Mouse (Mus musculus) limb, embryonic 14.5 days (tissue): ENCODE measurements around the gene Mpi. TPM values are rescaled to one million over a fixed set of nuclear protein-coding genes. Genes with fewer than 3 reads are reported as not detected.
A peak's percentile ranks its signal among the peaks of the same experiment; 100 is the strongest.

Experiments used
- ATAC-seq: fragments of 200-750 bp; cut with Nextera tagmentation; 2 replicates; pipeline ENCODE4 v1.8.0; 2017; ENCODE audit warnings: low read depth, moderate number of reproducible peaks, moderate TSS enrichment; ENCODE audit not compliant: low FRiP score
- DNase-seq: peaks from one replicate; pipeline ENCODE4 v3.0.0-alpha.2; 2015; ENCODE audit warnings: low spot score
- H3K27ac ChIP-seq: fragments of 300-500 bp; sonication (generic); replicated peaks from 2 replicates; pipeline ENCODE4 v1.5.1; 2014; ENCODE audit warnings: low read depth, mild to moderate bottlenecking, low read length, moderate library complexity, mixed read lengths
- H3K27me3 ChIP-seq: fragments of 300-500 bp; sonication (generic); 2 replicates; pipeline ENCODE4 v1.6.1; 2014; ENCODE audit warnings: low read length, mixed read lengths; ENCODE audit not compliant: control insufficient read depth, insufficient read depth
- H3K36me3 ChIP-seq: fragments of 300-500 bp; sonication (generic); 2 replicates; pipeline ENCODE4 v1.6.1; 2014; ENCODE audit warnings: mild to moderate bottlenecking, low read length, moderate library complexity, mixed read lengths; ENCODE audit not compliant: control insufficient read depth, insufficient read depth
- H3K4me1 ChIP-seq: fragments of 300-500 bp; sonication (generic); 2 replicates; pipeline ENCODE4 v1.6.1; 2014; ENCODE audit warnings: antibody characterized with exemption, low read length, mixed read lengths; ENCODE audit not compliant: control insufficient read depth, insufficient read depth
- H3K4me2 ChIP-seq: fragments of 300-500 bp; sonication (generic); replicated peaks from 2 replicates; pipeline ENCODE4 v1.6.1; 2014; ENCODE audit warnings: low read depth, mild to moderate bottlenecking, low read length, moderate library complexity; ENCODE audit not compliant: severe bottlenecking
- H3K4me3 ChIP-seq: fragments of 300-500 bp; sonication (generic); replicated peaks from 2 replicates; pipeline ENCODE4 v1.5.1; 2014; ENCODE audit warnings: low read length
- H3K9ac ChIP-seq: fragments of 300-500 bp; sonication (generic); 2 replicates; pipeline ENCODE4 v1.6.1; 2014; ENCODE audit warnings: mild to moderate bottlenecking, low read depth, low read length, moderate library complexity; ENCODE audit not compliant: severe bottlenecking
- H3K9me3 ChIP-seq: fragments of 300-500 bp; sonication (generic); 2 replicates; pipeline ENCODE4 v1.6.1; 2016; ENCODE audit warnings: low read length; ENCODE audit not compliant: control insufficient read depth
- POLR2A ChIP-seq: fragments of 200-500 bp; IDR thresholded peaks from 2 replicates; pipeline ENCODE4 v1.8.0; 2012; ENCODE audit warnings: inconsistent platforms, mild to moderate bottlenecking, moderate library complexity, borderline replicate concordance; ENCODE audit not compliant: insufficient read depth, insufficient read length; ENCODE audit errors: extremely low read depth
- WGBS: fragments of 180-500 bp; shearing (Covaris S2); extraction: QIAGEN DNeasy Blood & Tissue Kit; methylation state at CpG from one replicate; pipeline ENCODE4 v1.1.7; 2014; 5-methylcytosine and 5-hydroxymethylcytosine counted together
- polyA plus RNA-seq, 2 experiments: library from polyadenylated mRNA; depleted of rRNA in 1 of 2; stranded (reverse) in 1 of 2; unstranded in 1 of 2; fragments of >200 nt; fragmentation: Nextera tagmentation in 1 of 2; extraction: Ambion mirVana in 1 of 2; gene quantifications; 2 replicates each; pipeline versions ENCODE4 v1.2.1 to v1.2.3; 2012 to 2014

Mpi gene
- polyA plus RNA-seq, 2 experiments = 34.4 to 51.0 TPM

GRCm38 (mm10) chr9:57561711-57562099 lies 9.1 kb upstream of the Mpi start:
- Histone ChIP-seq H3K4me3 (peak overlapping the region; percentile 69), H3K9ac (peak overlapping the region; percentile 66; the same call in 1 of the 2 replicates), H3K36me3 (no peaks in the 10 kb centered on the region), H3K4me2 (peak overlapping the region; percentile 87), H3K27me3 (no peaks in the 10 kb centered on the region), H3K27ac (0 out of 2 replicates have a peak overlapping the region, but pooled peaks have one; percentile 13), H3K9me3 (no peaks in the 10 kb centered on the region), H3K4me1 (peaks cover 24% of the 10 kb centered on the region)
- ATAC-seq (no peak), DNase-seq (no peak)
- TF ChIP-seq POLR2A = no peak
- WGBS = 75% methylated on average over 13 of the region's 13 CpGs

GRCm38 (mm10) chr9:57560861-57561710 lies 8.5 kb upstream of the Mpi start, which contains the start of gene Scamp2:
Gene Scamp2 (plus strand): TSS chr9:57560943.
- H3K27ac ChIP-seq = peak within 1 kb of the TSS; percentile 63; the same call in 1 of the 2 replicates
- ATAC-seq = peak; percentile 99

GRCm38 (mm10) chr9:57560263-57560662 lies 7.7 kb upstream of the Mpi start:
- Histone ChIP-seq H3K27ac (no peak overlapping the region), H3K27me3 (no peaks in the 10 kb centered on the region), H3K9me3 (no peaks in the 10 kb centered on the region), H3K4me1 (peaks cover 16% of the 10 kb centered on the region), H3K4me3 (peak overlapping the region; percentile 69), H3K4me2 (peak overlapping the region; percentile 87), H3K36me3 (no peaks in the 10 kb centered on the region), H3K9ac (peak overlapping the region; percentile 66; the same call in 1 of the 2 replicates)
- WGBS = 30% methylated on average over 7 of the region's 7 CpGs
- no peak for TF ChIP-seq POLR2A
- DNase-seq (no peak), ATAC-seq (no peak)

More at GRCm38 (mm10) chr9:57560861-57561710, 8.5 kb upstream of the Mpi start, which contains the start of gene Scamp2:
- H3K4me3 ChIP-seq = peak within 1 kb of the TSS; percentile 69
- H3K36me3 ChIP-seq = no peaks in the 10 kb centered on the region
- DNase-seq = peak; percentile 95
- H3K4me2 ChIP-seq = peak within 1 kb of the TSS; percentile 87
- H3K9ac ChIP-seq = peak within 1 kb of the TSS; percentile 66
- peak; percentile 52; the same call in 1 of the 2 replicates for TF ChIP-seq POLR2A
- H3K4me1 ChIP-seq = peaks cover 19% of the 10 kb centered on the region
- H3K27me3 ChIP-seq = no peaks in the 10 kb centered on the region
- H3K9me3 ChIP-seq = no peaks in the 10 kb centered on the region
- WGBS = 1% methylated on average over 37 of the region's 37 CpGs

GRCm38 (mm10) chr9:57559568-57559967 lies 7.0 kb upstream of the Mpi start:
- Histone ChIP-seq H3K36me3 (no peaks in the 10 kb centered on the region), H3K27me3 (no peaks in the 10 kb centered on the region), H3K27ac (no peak overlapping the region), H3K4me3 (no peak overlapping the region), H3K9ac (no peak overlapping the region), H3K4me1 (peaks cover 16% of the 10 kb centered on the region), H3K9me3 (no peaks in the 10 kb centered on the region), H3K4me2 (no peak overlapping the region)
- no peak for TF ChIP-seq POLR2A
- ATAC-seq (no peak), DNase-seq (no peak)
- WGBS = 84% methylated on average over 2 of the region's 2 CpGs

- no peaks in the 10 kb centered on the region for H3K27me3 ChIP-seq
- no peak for TF ChIP-seq POLR2A
- no peak overlapping the region for H3K9ac ChIP-seq
- WGBS = 83% methylated on average over 4 of the region's 4 CpGs
- no peaks in the 10 kb centered on the region for H3K9me3 ChIP-seq
- H3K36me3 ChIP-seq = no peaks in the 10 kb centered on the region
- DNase-seq (no peak), ATAC-seq (no peak)
- no peak overlapping the region for H3K4me3 ChIP-seq
- no peak overlapping the region for H3K4me2 ChIP-seq
- H3K27ac ChIP-seq = no peak overlapping the region
- H3K4me1 ChIP-seq = peaks cover 16% of the 10 kb centered on the region
Observed at GRCm38 (mm10) chr9:57558625-57559024, 6.1 kb upstream of the Mpi start.
